Mouse (Mus musculus): ENCODE measurements around the gene Map3k15.

Map3k15 gene

DNA sequence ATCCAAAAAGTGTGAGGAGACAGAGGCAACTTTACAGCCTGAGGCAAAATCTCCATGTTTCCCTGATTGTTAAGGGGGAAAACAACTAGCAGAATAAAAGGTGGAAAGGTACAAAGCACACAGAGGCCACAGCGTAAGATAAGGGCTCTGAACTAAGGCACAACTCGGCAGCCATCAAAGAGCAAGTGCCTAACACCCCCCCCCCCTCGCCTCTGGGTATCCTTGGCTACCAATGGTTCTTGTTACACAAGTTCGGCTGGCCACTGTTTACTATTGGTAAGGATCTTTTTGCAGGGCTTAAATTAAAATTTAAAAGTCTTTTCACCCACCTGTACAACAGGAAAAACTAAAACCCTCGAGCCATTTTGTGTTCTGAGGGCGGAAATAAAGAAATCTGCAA is 147.5 kb downstream of the Map3k15 start:
- no peak for DNase-seq

DNA sequence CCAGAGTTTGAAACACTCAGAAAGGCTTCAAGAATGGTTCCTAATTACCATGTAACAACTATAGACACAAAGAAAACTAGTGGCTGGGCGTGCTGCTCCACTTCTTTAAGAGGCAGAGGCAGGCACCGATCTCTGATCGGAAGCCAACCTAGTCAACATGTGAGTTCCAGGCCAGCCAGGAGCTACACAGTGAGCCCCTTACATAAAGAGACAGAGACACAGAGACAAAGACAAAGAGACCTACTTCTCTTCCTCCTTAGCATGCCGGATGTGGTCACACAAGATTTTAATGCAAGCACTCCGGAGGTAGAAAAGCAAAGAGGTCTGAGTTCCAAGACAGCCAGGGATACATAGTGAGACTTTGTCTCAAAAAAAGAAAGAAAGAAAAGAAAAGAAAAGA is 147.9 kb downstream of the Map3k15 start:
- no peak for DNase-seq

DNA sequence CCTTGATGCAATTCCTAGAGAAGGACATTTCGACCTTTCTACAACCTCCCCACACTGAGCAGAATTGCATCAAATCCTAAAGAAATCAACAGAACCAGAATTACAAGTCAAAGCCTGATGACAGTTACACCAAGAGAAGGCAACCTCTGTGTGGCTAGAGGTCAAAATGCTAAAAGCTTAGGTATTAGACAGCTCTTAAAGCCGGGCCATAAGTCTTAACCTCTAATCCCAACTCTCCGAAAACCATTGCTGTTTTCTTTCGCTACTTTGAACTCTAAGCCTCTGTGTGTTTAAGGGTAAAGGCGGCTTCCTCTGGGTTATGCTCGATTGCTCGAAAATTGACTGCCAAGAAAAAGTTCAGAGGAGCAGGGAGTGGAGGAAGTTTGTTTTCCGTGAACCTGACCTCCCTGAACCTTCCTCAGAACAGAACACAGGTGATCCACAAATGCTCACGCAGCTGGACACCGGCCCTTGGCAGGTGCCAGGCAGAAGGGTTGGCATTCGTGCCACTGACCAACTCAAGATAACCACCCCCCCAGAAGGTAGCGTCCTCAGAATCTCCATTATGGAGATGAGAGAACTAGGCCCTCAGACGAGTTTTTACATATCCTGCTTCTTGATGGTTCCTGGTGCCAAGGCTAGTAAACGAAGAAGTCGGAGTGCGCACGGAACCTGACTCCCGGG is 149.1 kb downstream of the Map3k15 start:
- DNase-seq: peak; percentile 32 to 75

GRCm38 (mm10) chrX:160137861-160138717 is 149.9 kb downstream of the Map3k15 start, which contains the start of gene Pdha1:
Gene Pdha1, minus strand, starts transcription at chrX:160138413.
- DNase-seq: peak; percentile 86 to 95

- DNase-seq: no peak
These were observed 158.6 kb downstream of the Map3k15 start for GRCm38 (mm10) chrX:160146806-160147205.

GRCm38 (mm10) chrX:160147406-160147805 is 159.2 kb downstream of the Map3k15 start:
- no peak for DNase-seq

DNA sequence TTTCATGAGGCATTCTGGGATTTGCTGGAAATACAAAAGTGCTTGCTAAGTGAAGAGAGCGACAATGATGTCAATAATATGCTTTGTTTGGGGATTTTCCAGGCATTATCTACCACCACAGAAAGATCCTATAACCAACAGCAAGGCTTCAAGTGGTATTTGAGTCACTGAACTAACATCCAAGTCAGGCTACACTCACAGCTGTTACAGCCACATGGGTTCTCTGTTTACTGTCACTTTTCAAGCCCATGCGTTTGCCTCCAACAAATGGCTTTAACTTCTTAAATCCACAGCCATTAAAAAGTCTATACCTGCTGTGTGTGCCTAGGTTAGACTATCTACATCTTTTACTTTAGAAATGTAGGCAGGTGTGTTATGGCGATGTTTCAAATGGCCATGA is 160.6 kb downstream of the Map3k15 start:
- no peak for DNase-seq

DNA sequence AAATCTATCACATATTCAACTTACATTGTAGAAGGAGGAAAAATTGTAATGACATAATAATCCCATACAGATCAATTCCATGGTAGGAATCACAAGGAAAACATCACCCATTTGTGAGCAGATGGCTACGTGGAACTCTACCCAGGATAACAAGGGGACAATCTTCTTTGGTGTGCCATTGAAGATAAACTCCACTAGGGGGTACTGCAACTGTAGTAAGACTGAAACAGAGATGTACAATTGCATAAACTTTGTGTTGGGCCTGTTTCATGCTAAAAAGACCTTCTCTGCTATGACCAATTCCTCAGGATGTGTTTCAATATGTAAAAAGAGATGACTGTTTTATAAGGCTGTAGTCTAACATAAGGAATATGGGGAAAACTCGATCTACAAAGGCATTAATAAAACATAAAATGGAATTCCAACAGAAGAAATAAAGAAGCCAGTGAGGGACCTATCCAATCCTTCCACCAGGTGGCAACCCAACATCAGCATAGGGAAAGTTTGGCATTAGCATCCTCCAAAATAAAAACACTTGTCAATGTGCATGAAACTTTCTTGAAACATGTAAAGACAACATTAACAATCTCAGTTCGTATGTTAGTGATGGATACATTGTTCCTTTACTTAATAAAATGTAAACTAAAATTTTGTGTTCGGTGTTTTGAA is 165.0 kb downstream of the Map3k15 start:
- peak in 1 of 2 experiments; percentile 14 for DNase-seq

DNA sequence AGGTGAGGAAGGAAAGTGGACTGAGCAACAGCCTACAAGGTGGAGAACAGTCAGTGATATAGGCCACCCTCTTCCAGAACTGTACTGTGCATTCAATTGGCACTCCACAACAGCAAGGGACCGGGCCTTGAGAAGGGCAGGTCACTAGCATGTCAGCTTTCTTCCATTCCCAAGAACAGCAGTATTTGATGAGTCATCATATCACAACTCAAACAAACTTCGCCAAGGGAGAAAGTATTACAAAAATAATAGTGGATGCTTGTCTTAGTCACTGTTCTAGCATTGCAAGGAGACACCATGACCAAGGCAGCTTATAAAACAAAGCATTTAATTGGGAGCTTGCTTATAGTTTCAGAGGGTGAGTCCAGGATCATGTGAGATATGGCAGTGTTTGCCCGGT is 176.0 kb downstream of the Map3k15 start:
- no peak for DNase-seq

- no peak for DNase-seq
These were observed 178.2 kb downstream of the Map3k15 start for GRCm38 (mm10) chrX:160166246-160166985.

GRCm38 (mm10) chrX:160170150-160170549 is 181.9 kb downstream of the Map3k15 start:
- peak; percentile 59 to 82 for DNase-seq

Data from kidney, postnatal 25 days (tissue).